8 mouse cellular contexts compared by ENCODE assay signal in genomic region chr3:90247630-90247959, GRCm38 (mm10). TPM values are rescaled to one million over a fixed set of nuclear protein-coding genes. Genes with fewer than 3 reads are reported as not detected.
DNase-seq lines count a peak whose midpoint lies in the region; ATAC-seq and TF ChIP-seq lines count a peak whose summit lies in the region.

No protein-coding gene starts in this region.

- peaks cover 19% of the 10 kb centered on the region for H3K36me3 ChIP-seq in heart, embryonic 12.5 days
- peaks cover 32% of the 10 kb centered on the region for H3K36me3 ChIP-seq in E14TG2a.4 (ENCODE audit: insufficient read depth, low read length)
- peaks cover 22% of the 10 kb centered on the region for H3K36me3 ChIP-seq in forebrain, embryonic 12.5 days (replicated peaks)
- H3K36me3 ChIP-seq in liver, embryonic 14.5 days (replicated peaks; ENCODE audit: control insufficient read depth, insufficient read depth, low read depth): no peaks in the 10 kb centered on the region; the same call in 1 of the 2 replicates

- intact Hi-C loops in left cerebral cortex, postnatal 10 days (cut with DNase I): no loop called here

- peak overlapping the region; percentile 83 for H3K4me2 ChIP-seq in heart, embryonic 12.5 days
- peak overlapping the region; percentile 75 for H3K4me2 ChIP-seq in forebrain, embryonic 12.5 days
- peak overlapping the region; percentile 79 for H3K4me2 ChIP-seq in liver, embryonic 14.5 days (ENCODE audit: low read depth)

- WGBS in heart, embryonic 12.5 days: 2% methylated on average over 3 of the region's 3 CpGs
- WGBS in forebrain, embryonic 12.5 days: 1% methylated on average over 3 of the region's 3 CpGs
- 4% methylated on average over 3 of the region's 3 CpGs for WGBS in liver, embryonic 14.5 days (ENCODE audit: insufficient replicate concordance)

- no peak for DNase-seq in heart, adult 18-20 months
- DNase-seq in liver, embryonic 14.5 days (ENCODE audit: low read depth in 3 of 3, low spot score in 3 of 3): no peak
- DNase-seq in adrenal gland, postnatal 14 days: no peak
- no peak for DNase-seq in ovary, postnatal 14 days (ENCODE audit: low spot score)
- DNase-seq in left cerebral cortex, postnatal 10 days (ENCODE audit: extremely low spot score in 1 of 2, low spot score in 2 of 2): no peak

- TF ChIP-seq EP300 in liver, embryonic 14.5 days (IDR thresholded peaks at IDR 0.05; ENCODE audit: low read depth): no peak

- H3K4me3 ChIP-seq in heart, embryonic 12.5 days: peak overlapping the region; percentile 68
- peak overlapping the region; percentile 68 for H3K4me3 ChIP-seq in E14TG2a.4 (replicated peaks; ENCODE audit: low read length)
- H3K4me3 ChIP-seq in forebrain, embryonic 12.5 days (replicated peaks): peak overlapping the region; percentile 66
- peak overlapping the region; percentile 63 to 69 for H3K4me3 ChIP-seq in liver, embryonic 14.5 days (ENCODE audit: insufficient read depth in 1 of 2, low read depth in 2 of 2, low read length in 2 of 2)

- no peak for ATAC-seq in heart, embryonic 12.5 days (ENCODE audit: insufficient number of reproducible peaks, low FRiP score)
- 0 out of 2 replicates have a peak, but pooled peaks have one; percentile 31 for ATAC-seq in forebrain, embryonic 12.5 days (ENCODE audit: low FRiP score)
- ATAC-seq in liver, embryonic 14.5 days (ENCODE audit: insufficient read depth): peak; percentile 46; the same call in 1 of the 2 replicates

- H3K9ac ChIP-seq in heart, embryonic 12.5 days: peak overlapping the region; percentile 83
- H3K9ac ChIP-seq in forebrain, embryonic 12.5 days: peak overlapping the region; percentile 81
- peak overlapping the region; percentile 73 for H3K9ac ChIP-seq in liver, embryonic 14.5 days (replicated peaks)

- no peaks in the 10 kb centered on the region for H3K27me3 ChIP-seq in heart, embryonic 12.5 days (replicated peaks)
- no peaks in the 10 kb centered on the region for H3K27me3 ChIP-seq in E14TG2a.4 (ENCODE audit: insufficient read depth, low read length)
- no peaks in the 10 kb centered on the region for H3K27me3 ChIP-seq in forebrain, embryonic 12.5 days
- H3K27me3 ChIP-seq in liver, embryonic 14.5 days (ENCODE audit: control insufficient read depth, insufficient read depth, low read length): no peaks in the 10 kb centered on the region

- no peak for TF ChIP-seq CTCF in E14TG2a.4 (conservative IDR thresholded peaks at IDR 0.05; ENCODE audit: low read length)
- TF ChIP-seq CTCF in liver, embryonic 14.5 days (IDR thresholded peaks at IDR 0.05; ENCODE audit: low read depth): no peak

- no peaks in the 10 kb centered on the region for H3K9me3 ChIP-seq in heart, embryonic 12.5 days (replicated peaks)
- H3K9me3 ChIP-seq in E14TG2a.4 (ENCODE audit: low read length): no peaks in the 10 kb centered on the region
- no peaks in the 10 kb centered on the region for H3K9me3 ChIP-seq in forebrain, embryonic 12.5 days
- no peaks in the 10 kb centered on the region for H3K9me3 ChIP-seq in liver, embryonic 14.5 days (ENCODE audit: control insufficient read depth, low read length)

- H3K4me1 ChIP-seq in heart, embryonic 12.5 days (replicated peaks): peaks cover 33% of the 10 kb centered on the region
- H3K4me1 ChIP-seq in E14TG2a.4 (replicated peaks; ENCODE audit: low read depth, low read length): peaks cover 47% of the 10 kb centered on the region
- H3K4me1 ChIP-seq in forebrain, embryonic 12.5 days: peaks cover 30% of the 10 kb centered on the region
- peaks cover 7 to 13% of the 10 kb centered on the region in 2 experiments for H3K4me1 ChIP-seq in liver, embryonic 14.5 days (replicated peaks; ENCODE audit: control insufficient read depth in 2 of 2, insufficient read depth in 2 of 2, low read length in 1 of 2)

- H3K27ac ChIP-seq in heart, embryonic 12.5 days (ENCODE audit: poor library complexity, severe bottlenecking): peak overlapping the region; percentile 94
- H3K27ac ChIP-seq in forebrain, embryonic 12.5 days: peak overlapping the region; percentile 90
- peak overlapping the region; percentile 46 for H3K27ac ChIP-seq in liver, embryonic 14.5 days

RNA-seq across cellular contexts. Expression of gene Slc39a1, which starts 0.4 kb away (rescaled TPM):
- polyA plus RNA-seq in heart, embryonic 12.5 days (2016; fragmentation: Nextera tagmentation; extraction: Ambion mirVana): 63.5 and 67.8 TPM in 2 replicates
- 10 to 100 TPM; 62.0 to 65.5 TPM for total RNA-seq in heart, adult 18-20 months (2021)
- 32.8 and 42.8 TPM in 2 replicates for polyA plus RNA-seq in forebrain, embryonic 12.5 days (2016; fragmentation: Nextera tagmentation; extraction: Ambion mirVana)
- polyA plus RNA-seq in liver, embryonic 14.5 days (2012; rRNA removed): 9.8 and 10.8 TPM in 2 replicates
- 24.1 and 24.9 TPM in 2 replicates for polyA plus RNA-seq in liver, embryonic 14.5 days (2014; fragmentation: Nextera tagmentation; extraction: Ambion mirVana)
- total RNA-seq in adrenal gland, postnatal 14 days (2021): 106 and 108 TPM in 2 replicates
- total RNA-seq in left cerebral cortex, postnatal 10 days (2021): 10 to 100 TPM; 47.7 to 49.0 TPM

RNA-seq across cellular contexts. Expression of gene Creb3l4, which starts 4.3 kb away (rescaled TPM):
- polyA plus RNA-seq in heart, embryonic 12.5 days (2016; fragmentation: Nextera tagmentation; extraction: Ambion mirVana): 2.3 TPM in 2 replicates
- under 1 TPM in 1 of 2 experiments, not detected in 1; 0.41 TPM for total RNA-seq in heart, adult 18-20 months (2021)
- 5.3 and 5.5 TPM in 2 replicates for polyA plus RNA-seq in forebrain, embryonic 12.5 days (2016; fragmentation: Nextera tagmentation; extraction: Ambion mirVana)
- polyA plus RNA-seq in liver, embryonic 14.5 days (2012; rRNA removed): 0.15 and 0.27 TPM in 2 replicates
- polyA plus RNA-seq in liver, embryonic 14.5 days (2014; fragmentation: Nextera tagmentation; extraction: Ambion mirVana): 0.24 and 0.28 TPM in 2 replicates
- 0.33 and 0.38 TPM in 2 replicates for total RNA-seq in adrenal gland, postnatal 14 days (2021)
- total RNA-seq in left cerebral cortex, postnatal 10 days (2021): under 1 TPM in 1 of 2 experiments, not detected in 1; 0.24 TPM

RNA-seq across cellular contexts. Expression of gene Crtc2, which starts 6.4 kb away (rescaled TPM):
- 14.6 and 18.7 TPM in 2 replicates for polyA plus RNA-seq in heart, embryonic 12.5 days (2016; fragmentation: Nextera tagmentation; extraction: Ambion mirVana)
- 10 to 100 TPM; 13.4 to 18.0 TPM for total RNA-seq in heart, adult 18-20 months (2021)
- 19.9 and 20.7 TPM in 2 replicates for polyA plus RNA-seq in forebrain, embryonic 12.5 days (2016; fragmentation: Nextera tagmentation; extraction: Ambion mirVana)
- 7.6 and 8.9 TPM in 2 replicates for polyA plus RNA-seq in liver, embryonic 14.5 days (2012; rRNA removed)
- polyA plus RNA-seq in liver, embryonic 14.5 days (2014; fragmentation: Nextera tagmentation; extraction: Ambion mirVana): 3.2 TPM in 2 replicates
- total RNA-seq in adrenal gland, postnatal 14 days (2021): 37.5 and 51.7 TPM in 2 replicates
- total RNA-seq in left cerebral cortex, postnatal 10 days (2021): 10 to 100 TPM; 26.4 to 31.2 TPM

RNA-seq across cellular contexts. Expression of gene Jtb, which starts 16.2 kb away (rescaled TPM):
- 83.0 and 84.3 TPM in 2 replicates for polyA plus RNA-seq in heart, embryonic 12.5 days (2016; fragmentation: Nextera tagmentation; extraction: Ambion mirVana)
- total RNA-seq in heart, adult 18-20 months (2021): 10 to 100 TPM; 51.7 to 54.8 TPM
- polyA plus RNA-seq in forebrain, embryonic 12.5 days (2016; fragmentation: Nextera tagmentation; extraction: Ambion mirVana): 93.8 and 100.0 TPM in 2 replicates
- 18.8 and 21.2 TPM in 2 replicates for polyA plus RNA-seq in liver, embryonic 14.5 days (2012; rRNA removed)
- 48.8 and 55.9 TPM in 2 replicates for polyA plus RNA-seq in liver, embryonic 14.5 days (2014; fragmentation: Nextera tagmentation; extraction: Ambion mirVana)
- total RNA-seq in adrenal gland, postnatal 14 days (2021): 58.8 and 58.9 TPM in 2 replicates
- 10 to 100 TPM; 43.7 to 44.4 TPM for total RNA-seq in left cerebral cortex, postnatal 10 days (2021)

RNA-seq across cellular contexts. Expression of gene Dennd4b, which starts 17.4 kb away (rescaled TPM):
- 6.1 and 8.2 TPM in 2 replicates for polyA plus RNA-seq in heart, embryonic 12.5 days (2016; fragmentation: Nextera tagmentation; extraction: Ambion mirVana)
- total RNA-seq in heart, adult 18-20 months (2021): 10 to 100 TPM; 33.6 to 37.5 TPM
- polyA plus RNA-seq in forebrain, embryonic 12.5 days (2016; fragmentation: Nextera tagmentation; extraction: Ambion mirVana): 6.0 and 7.9 TPM in 2 replicates
- 3.9 and 4.6 TPM in 2 replicates for polyA plus RNA-seq in liver, embryonic 14.5 days (2012; rRNA removed)
- 1.0 and 1.6 TPM in 2 replicates for polyA plus RNA-seq in liver, embryonic 14.5 days (2014; fragmentation: Nextera tagmentation; extraction: Ambion mirVana)
- total RNA-seq in adrenal gland, postnatal 14 days (2021): 6.9 and 12.3 TPM in 2 replicates
- 10 to 100 TPM; 25.2 to 27.1 TPM for total RNA-seq in left cerebral cortex, postnatal 10 days (2021)
